Mouse (Mus musculus) embryo, embryonic 10.5 days (tissue): ENCODE measurements around the gene Tmbim6.

Source experiments
- DNase-seq: peaks from one replicate; pipeline ENCODE4 v3.0.0-alpha.2; 2015; ENCODE audit warnings: low spot score

The Tmbim6 gene

DNA sequence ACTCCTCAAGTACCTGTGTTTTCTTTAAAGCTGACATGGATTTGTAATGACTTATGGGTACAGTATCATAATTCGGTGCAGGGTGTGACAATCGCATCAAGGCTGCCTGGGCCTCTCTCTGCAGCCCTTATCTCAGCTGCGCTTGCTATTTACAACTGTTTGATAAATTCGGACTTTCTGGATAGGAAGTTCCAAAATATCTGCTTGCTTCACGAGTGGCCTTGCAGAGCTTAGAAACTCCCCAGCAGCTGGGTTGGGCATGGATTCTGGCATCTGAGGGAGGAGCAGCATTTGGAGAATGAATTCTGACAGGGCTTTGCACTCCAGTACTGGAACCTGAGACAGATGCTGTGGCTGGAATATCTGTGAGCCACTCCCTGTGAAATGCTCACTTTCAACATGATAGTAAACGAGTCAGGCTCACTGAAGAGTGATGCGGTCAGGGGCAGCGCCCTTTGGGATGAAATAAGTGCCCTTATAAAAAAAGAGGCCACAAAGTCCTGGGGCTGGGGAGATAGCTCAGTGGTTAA, 57.1 kb downstream of the Tmbim6 start:
- no peak for DNase-seq

DNA sequence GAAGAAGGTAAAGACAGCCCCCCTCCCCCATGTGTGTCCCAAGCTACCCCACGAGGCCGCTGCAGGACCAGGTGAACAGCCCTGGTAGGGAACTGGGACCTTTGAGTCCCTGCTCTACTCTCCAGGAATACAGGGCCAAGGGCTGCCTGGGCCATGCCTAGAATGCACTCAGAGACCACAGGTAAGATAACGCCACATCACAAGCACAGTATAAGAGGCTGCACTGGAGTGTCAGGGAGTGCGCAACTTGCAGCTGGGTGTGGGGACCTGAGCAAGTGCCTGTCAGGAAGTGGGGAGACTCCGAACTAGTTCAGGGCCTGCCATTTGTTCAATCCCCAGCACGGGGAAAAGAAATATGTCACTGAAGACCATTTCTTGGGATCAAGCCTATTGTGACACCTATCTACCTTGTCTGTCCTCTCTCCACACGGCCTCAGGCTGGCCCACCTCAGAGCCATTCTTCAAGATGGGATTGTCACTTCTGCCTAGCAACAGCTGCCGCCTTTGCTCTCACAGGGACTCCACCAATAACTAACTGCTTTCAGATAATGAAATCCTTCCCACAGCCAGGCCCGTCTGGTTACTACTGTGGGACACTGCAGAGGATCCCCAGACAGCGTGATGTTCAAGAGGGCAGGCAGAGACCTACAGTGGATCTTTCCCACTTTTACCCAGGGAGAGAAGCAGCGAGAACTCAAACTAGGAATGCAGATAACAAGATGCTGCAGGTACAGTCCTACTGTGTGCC, 60.6 kb downstream of the Tmbim6 start:
- DNase-seq: no peak

DNA sequence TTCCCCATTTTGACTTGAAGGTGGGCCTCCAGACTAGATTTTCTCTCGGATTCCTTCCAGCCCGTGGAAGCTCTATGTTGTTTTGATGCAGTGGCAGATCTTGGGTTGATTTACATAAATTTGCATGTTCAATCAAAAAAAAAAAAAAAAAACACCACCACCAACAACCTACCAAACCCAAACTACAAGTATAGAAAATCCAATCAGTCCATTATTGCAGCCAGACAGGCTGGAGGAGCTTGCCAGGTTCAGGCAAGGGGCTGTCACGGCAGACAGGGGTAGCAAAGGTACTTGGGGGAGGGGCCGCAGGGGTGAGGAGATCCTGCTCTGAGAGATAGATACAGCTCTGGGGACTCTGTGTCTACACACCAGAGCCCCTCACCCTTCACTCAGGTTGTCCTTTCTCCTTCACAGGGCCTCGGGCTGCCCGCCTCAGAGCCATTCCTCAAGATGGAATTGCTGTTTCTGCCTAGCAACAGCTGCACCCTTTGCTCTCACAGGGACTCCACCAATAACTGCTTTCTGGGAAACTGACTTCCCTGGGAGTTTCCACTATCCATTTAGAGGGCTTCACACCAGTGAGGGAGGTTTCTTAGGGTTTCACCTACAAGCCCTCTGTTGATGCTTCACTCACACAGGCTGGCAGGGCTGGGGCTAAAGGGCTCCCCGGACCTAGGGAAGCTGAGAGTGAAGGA, 62.0 kb downstream of the Tmbim6 start:
- no peak for DNase-seq

DNA sequence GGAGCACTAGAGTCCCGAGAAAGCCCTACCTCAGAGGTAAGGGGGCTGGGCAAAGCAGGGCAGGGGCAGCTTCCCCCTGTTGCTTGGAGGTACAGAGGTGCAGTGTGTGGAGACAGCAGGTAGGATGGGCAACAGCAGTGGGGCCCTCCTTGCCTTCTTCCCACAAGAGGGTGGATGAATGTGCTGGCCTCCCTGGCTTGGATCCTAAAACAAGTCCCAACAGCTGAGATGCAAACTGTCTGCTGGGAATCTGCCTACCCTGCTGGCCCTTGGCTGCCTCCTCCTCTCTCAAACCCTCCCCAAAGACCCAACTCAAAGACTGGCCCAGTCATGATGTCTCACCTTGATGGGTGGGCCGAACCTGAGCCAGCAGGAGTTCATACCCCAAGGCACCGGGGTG, 62.7 kb downstream of the Tmbim6 start:
- no peak for DNase-seq

DNA sequence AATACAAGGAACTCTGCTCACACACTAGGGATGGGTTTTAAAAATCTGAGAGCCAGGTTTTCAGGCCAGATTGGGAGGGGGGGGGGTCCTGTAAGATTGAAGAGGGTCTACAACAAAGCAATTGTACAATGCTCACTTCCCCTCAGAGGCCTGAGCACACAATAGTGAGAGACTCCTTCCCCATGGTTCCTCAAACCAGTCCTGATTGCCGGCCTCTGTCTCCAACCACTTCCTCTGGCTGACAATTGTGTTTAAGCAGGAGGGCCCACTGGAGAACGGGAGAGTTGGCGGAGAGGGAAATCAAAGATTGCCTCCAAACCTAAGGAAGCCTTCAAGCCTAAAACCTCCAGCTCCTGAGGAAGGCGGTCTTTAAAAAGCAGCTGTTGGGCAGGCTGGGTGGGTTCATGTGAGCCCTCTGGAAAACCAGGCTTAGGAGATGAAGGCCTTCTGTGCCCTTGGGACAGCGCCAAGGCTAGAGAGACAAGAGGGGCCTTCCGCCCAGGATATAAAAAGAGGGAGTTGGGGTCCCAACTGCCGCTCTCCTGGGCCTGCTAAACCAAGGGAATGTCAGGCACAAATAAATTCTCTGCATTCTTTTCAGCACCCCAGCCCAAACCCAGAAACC, 63.8 kb downstream of the Tmbim6 start:
- no peak for DNase-seq

DNA sequence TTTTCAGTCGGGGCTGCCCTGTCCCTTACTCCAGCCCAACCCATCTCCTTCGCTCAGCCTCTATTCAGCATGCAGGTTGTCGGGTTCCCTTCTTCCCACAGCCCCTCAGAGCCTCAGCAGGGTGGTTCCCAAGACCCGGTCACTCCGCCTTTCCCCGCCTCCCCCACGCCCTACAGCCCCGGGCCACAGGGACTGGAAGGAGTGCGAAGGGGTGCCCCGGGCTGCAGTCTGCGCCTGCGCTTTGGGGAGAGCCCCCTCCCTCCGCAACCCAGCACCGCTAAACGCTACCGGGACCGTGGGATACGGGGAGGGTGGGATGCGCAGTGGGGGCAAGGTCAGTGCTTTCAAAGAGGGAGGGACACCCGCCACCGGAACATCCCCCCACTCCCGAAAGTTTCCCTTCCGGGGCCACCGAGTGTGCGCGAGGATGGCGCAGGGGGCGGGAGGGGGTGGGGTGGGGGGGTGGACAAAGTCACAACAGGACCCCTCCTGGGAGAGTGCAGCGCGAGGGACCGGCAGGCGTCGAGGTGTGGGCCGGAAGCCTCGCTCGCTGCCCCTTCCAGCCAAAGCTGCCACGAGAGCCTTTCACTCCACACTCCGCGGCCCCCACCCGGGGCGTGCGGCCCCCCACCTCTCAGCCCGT, 64.4 kb downstream of the Tmbim6 start:
- DNase-seq: peak; percentile 74

DNA sequence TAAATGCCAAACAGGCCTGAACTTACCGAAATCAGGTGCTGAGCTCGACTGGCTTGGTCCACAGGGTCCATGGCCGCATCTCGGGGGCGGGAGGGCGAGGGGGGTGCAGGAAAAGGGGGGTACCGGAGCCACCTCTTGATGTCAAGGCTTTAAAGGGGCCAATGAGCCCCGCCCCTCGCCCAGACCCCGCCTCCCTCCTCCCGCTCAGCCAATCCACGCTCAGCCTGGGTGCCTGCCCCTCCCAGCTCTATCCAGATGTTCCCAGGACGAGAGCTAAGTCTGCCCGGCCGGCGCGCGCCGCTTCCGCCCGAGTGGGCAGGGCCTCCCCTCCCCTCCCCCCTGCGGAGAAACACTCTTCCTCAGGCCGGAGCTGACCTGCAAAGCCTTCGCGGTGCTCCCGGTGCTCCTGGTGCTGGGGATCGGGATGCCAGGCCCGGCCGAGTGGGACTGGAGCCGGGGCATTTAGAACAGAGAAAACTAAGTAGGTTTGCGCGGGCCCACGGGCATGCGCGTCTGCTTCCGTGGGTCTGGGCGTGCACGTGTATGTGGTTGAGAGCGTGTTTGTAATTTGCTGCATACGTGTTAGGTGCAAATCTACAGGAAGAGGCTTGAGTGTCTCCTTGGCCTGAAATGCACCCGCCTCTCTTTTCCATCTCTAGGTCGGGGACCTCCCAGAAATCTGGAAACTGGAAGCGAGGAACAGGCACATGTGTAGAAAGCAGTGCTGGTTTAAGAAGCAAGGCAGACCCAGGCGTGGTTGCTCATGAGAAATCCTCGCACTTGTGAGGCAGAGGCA, 65.1 kb downstream of the Tmbim6 start, which contains the start of gene Nckap5l:
Nckap5l (minus strand) TSS at position 143 of the 796 bp plus-strand sequence.
- DNase-seq: peak; percentile 95
